Mouse (Mus musculus) G1E (cell line): Measurements from ENCODE around the gene Psmg1.
"Not testable (repeated sequence)": the region's sequence is repeated elsewhere in the genome, so short reads cannot be mapped to it uniquely, and the experiment has no call there.

Source experiments
- CTCF ChIP-seq: IDR thresholded peaks from 2 replicates; pipeline ENCODE4 v1.5.1; 2012; ENCODE audit warnings: low read depth, low read length, inconsistent platforms, mixed read lengths
- GATA1 ChIP-seq: IDR thresholded peaks from 2 replicates; pipeline ENCODE4 v1.6.1; 2012; ENCODE audit warnings: borderline replicate concordance, low read length, inconsistent platforms, mixed read lengths

DNA sequence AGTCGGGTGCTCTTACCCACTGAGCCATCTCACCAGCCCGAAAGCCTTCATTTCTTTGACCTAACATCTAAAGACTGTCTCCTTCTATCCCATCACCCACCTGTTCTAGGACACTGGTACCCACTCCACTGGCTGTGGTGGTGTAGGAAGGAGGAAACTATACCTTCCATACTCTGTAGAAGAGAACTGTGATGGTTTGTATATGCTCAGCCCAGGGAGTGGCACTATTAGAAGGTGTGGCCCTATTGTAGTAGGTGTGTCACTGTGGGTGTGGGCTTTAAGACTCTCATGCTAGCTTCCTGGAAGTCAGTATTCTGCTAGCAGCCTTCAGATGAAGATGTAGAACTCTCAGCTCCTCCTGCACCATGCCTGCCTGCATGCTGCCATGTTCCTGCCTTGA is 30.1 kb downstream of the Psmg1 start:
- not testable (repeated sequence) for TF ChIP-seq CTCF, GATA1
